Mouse (Mus musculus): ENCODE data around the gene 2900026A02Rik.
A peak's percentile ranks its signal among the peaks of the same experiment; 100 is the strongest.

The 2900026A02Rik gene

GRCm38 (mm10) chr5:113212156-113212835 is 8.7 kb downstream of the 2900026A02Rik start:
- DNase-seq (ENCODE audit: low spot score in 2 of 2): no peak

GRCm38 (mm10) chr5:113210314-113210713 is 10.7 kb downstream of the 2900026A02Rik start:
- DNase-seq (ENCODE audit: low spot score in 2 of 2): no peak

- DNase-seq (ENCODE audit: low spot score in 2 of 2): no peak
Measured at GRCm38 (mm10) chr5:113209898-113210297, 11.1 kb downstream of the 2900026A02Rik start.

GRCm38 (mm10) chr5:113209401-113209750 is 11.7 kb downstream of the 2900026A02Rik start:
- DNase-seq (ENCODE audit: low spot score in 2 of 2): no peak

GRCm38 (mm10) chr5:113208622-113209400 is 12.2 kb downstream of the 2900026A02Rik start:
- DNase-seq (ENCODE audit: low spot score in 2 of 2): no peak

GRCm38 (mm10) chr5:113208048-113208447 is 13.0 kb downstream of the 2900026A02Rik start:
- no peak for DNase-seq (ENCODE audit: low spot score in 2 of 2)

GRCm38 (mm10) chr5:113206670-113207352 is 14.2 kb downstream of the 2900026A02Rik start:
- no peak for DNase-seq (ENCODE audit: low spot score in 2 of 2)

- no peak for DNase-seq (ENCODE audit: low spot score in 2 of 2)
Measured at GRCm38 (mm10) chr5:113204193-113204592, 16.8 kb downstream of the 2900026A02Rik start.

GRCm38 (mm10) chr5:113199772-113200134 is 21.3 kb downstream of the 2900026A02Rik start:
- no peak for DNase-seq (ENCODE audit: low spot score in 2 of 2)

GRCm38 (mm10) chr5:113199126-113199771 is 21.8 kb downstream of the 2900026A02Rik start:
- no peak for DNase-seq (ENCODE audit: low spot score in 2 of 2)

- no peak for DNase-seq (ENCODE audit: low spot score in 2 of 2)
Measured at GRCm38 (mm10) chr5:113196916-113197794, 23.9 kb downstream of the 2900026A02Rik start.

GRCm38 (mm10) chr5:113195907-113196306 is 25.1 kb downstream of the 2900026A02Rik start:
- DNase-seq (ENCODE audit: low spot score in 2 of 2): peak in 1 of 2 experiments; percentile 32

GRCm38 (mm10) chr5:113195451-113195850 is 25.6 kb downstream of the 2900026A02Rik start:
- no peak for DNase-seq (ENCODE audit: low spot score in 2 of 2)

GRCm38 (mm10) chr5:113193762-113194161 is 27.3 kb downstream of the 2900026A02Rik start:
- DNase-seq (ENCODE audit: low spot score in 2 of 2): no peak

GRCm38 (mm10) chr5:113191901-113192300 is 29.1 kb downstream of the 2900026A02Rik start:
- DNase-seq (ENCODE audit: low spot score in 2 of 2): no peak

GRCm38 (mm10) chr5:113190558-113190957 is 30.5 kb downstream of the 2900026A02Rik start:
- no peak for DNase-seq (ENCODE audit: low spot score in 2 of 2)

GRCm38 (mm10) chr5:113181441-113181840 is 39.6 kb downstream of the 2900026A02Rik start:
- DNase-seq (ENCODE audit: low spot score in 2 of 2): no peak

GRCm38 (mm10) chr5:113180755-113181154 is 40.3 kb downstream of the 2900026A02Rik start:
- no peak for DNase-seq (ENCODE audit: low spot score in 2 of 2)

GRCm38 (mm10) chr5:113179843-113180682 is 41.0 kb downstream of the 2900026A02Rik start:
- peak; percentile 82 to 89 for DNase-seq (ENCODE audit: low spot score in 2 of 2)

GRCm38 (mm10) chr5:113179451-113179842 is 41.6 kb downstream of the 2900026A02Rik start:
- no peak for DNase-seq (ENCODE audit: low spot score in 2 of 2)

All from frontal cortex, postnatal 25 days (tissue).